Mouse (Mus musculus) B cell, adult 62 days (primary cell): Measurements from ENCODE around the gene Drg2. TPM values are rescaled to one million over a fixed set of nuclear protein-coding genes. Genes with fewer than 3 reads are reported as not detected.

Source experiments
- total RNA-seq: library from RNA; stranded (reverse); gene quantifications from 4 replicates; pipeline ENCODE4 v1.2.4, GENCODE M21; 2023

Gene Drg2
- 63.8 to 64.9 TPM (median 64.0 TPM) in 4 replicates for total RNA-seq

GRCm38 (mm10) chr11:60454080-60454744, at the start of gene Drg2:
Drg2 (plus strand) TSS chr11:60454591.

GRCm38 (mm10) chr11:60416963-60417716, 37.3 kb upstream of the Drg2 start, which contains the start of gene Gid4:
Gid4 (plus strand) TSS chr11:60417145.

GRCm38 (mm10) chr11:60417717-60418472, 36.5 kb upstream of the Drg2 start, which contains the start of gene Atpaf2:
Atpaf2 (minus strand) TSS chr11:60418457.

GRCm38 (mm10) chr11:60469039-60469438, 14.6 kb downstream of the Drg2 start, which contains the start of gene Myo15:
Myo15 (plus strand) TSS chr11:60469339.

Other genes starting within 250 kb of the Drg2 start
- gene Srebf1, start 232.0 kb upstream of the Drg2 start, total RNA-seq = 81.5 to 134 TPM (median 119 TPM) in 4 replicates
- 24.8 to 31.0 TPM (median 28.6 TPM) in 4 replicates for gene Tom1l2, start 101.7 kb upstream of the Drg2 start, total RNA-seq
- gene Drc3, start 101.3 kb upstream of the Drg2 start, total RNA-seq = not detected in 4 replicates
- gene Gid4, start 37.4 kb upstream of the Drg2 start, total RNA-seq = 19.8 to 21.8 TPM (median 20.4 TPM) in 4 replicates
- 20.8 to 27.1 TPM (median 24.9 TPM) in 4 replicates for gene Atpaf2, start 36.1 kb upstream of the Drg2 start, total RNA-seq
- gene Myo15, start 14.7 kb downstream of the Drg2 start, total RNA-seq = 0.47 to 0.73 TPM (median 0.61 TPM) in 4 replicates
- gene Alkbh5, start 81.8 kb downstream of the Drg2 start, total RNA-seq = 69.4 to 75.1 TPM (median 71.0 TPM) in 4 replicates
- 28.0 to 36.0 TPM (median 31.4 TPM) in 4 replicates for gene Llgl1, start 245.1 kb downstream of the Drg2 start, total RNA-seq